Mouse (Mus musculus) neural tube, embryonic 11.5 days (tissue): ENCODE results near the gene C530008M17Rik. TPM values are rescaled to one million over a fixed set of nuclear protein-coding genes. Genes with fewer than 3 reads are reported as not detected.

Experiments
- ATAC-seq: fragments of 200-750 bp; cut with Nextera tagmentation; 2 replicates; pipeline ENCODE4 v1.8.0; 2017; ENCODE audit warnings: moderate number of reproducible peaks, mild to moderate bottlenecking, moderate TSS enrichment, moderate library complexity; ENCODE audit not compliant: insufficient read depth, low FRiP score, low TSS enrichment
- DNase-seq: peaks from one replicate; pipeline ENCODE4 v3.0.0-alpha.2; 2015; ENCODE audit warnings: low spot score
- H3K27ac ChIP-seq: fragments of 300-500 bp; sonication (generic); 2 replicates; pipeline ENCODE4 v1.5.1; 2014; ENCODE audit warnings: low read depth, mild to moderate bottlenecking, low read length
- H3K27me3 ChIP-seq: fragments of 300-500 bp; sonication (generic); 2 replicates; pipeline ENCODE4 v1.6.1; 2014; ENCODE audit warnings: mild to moderate bottlenecking, low read length, mixed read lengths; ENCODE audit not compliant: control insufficient read depth, insufficient read depth
- H3K36me3 ChIP-seq: fragments of 300-500 bp; sonication (generic); 2 replicates; pipeline ENCODE4 v1.6.1; 2014; ENCODE audit warnings: mild to moderate bottlenecking, low read length, moderate library complexity, mixed read lengths; ENCODE audit not compliant: control insufficient read depth, insufficient read depth
- H3K4me1 ChIP-seq: fragments of 300-500 bp; sonication (generic); 2 replicates; pipeline ENCODE4 v1.6.1; 2014; ENCODE audit warnings: low read length, mixed read lengths; ENCODE audit not compliant: control insufficient read depth, insufficient read depth
- H3K4me2 ChIP-seq: fragments of 300-500 bp; sonication (generic); 2 replicates; pipeline ENCODE4 v1.6.1; 2014; ENCODE audit warnings: low read depth, mild to moderate bottlenecking, moderate library complexity
- H3K4me3 ChIP-seq: fragments of 300-500 bp; sonication (generic); 2 replicates; pipeline ENCODE4 v1.5.1; 2014; ENCODE audit warnings: low read depth, low read length
- H3K9ac ChIP-seq: fragments of 300-500 bp; sonication (generic); 2 replicates; pipeline ENCODE4 v1.6.1; 2014; ENCODE audit warnings: mild to moderate bottlenecking, low read length
- H3K9me3 ChIP-seq: fragments of 300-500 bp; sonication (generic); 2 replicates; pipeline ENCODE4 v1.6.1; 2016; ENCODE audit warnings: low read length; ENCODE audit not compliant: control insufficient read depth
- WGBS: fragments of 180-500 bp; shearing (Covaris S2); extraction: QIAGEN DNeasy Blood & Tissue Kit; methylation state at CpG from one replicate; pipeline ENCODE4 v1.1.7; 2014; 5-methylcytosine and 5-hydroxymethylcytosine counted together
- polyA plus RNA-seq: library from polyadenylated mRNA; unstranded; fragments of >200 nt; fragmentation: Nextera tagmentation; extraction: Ambion mirVana; gene quantifications from 2 replicates; pipeline ENCODE4 v1.2.1, GENCODE M21; 2014

The C530008M17Rik gene
- polyA plus RNA-seq, 1 experiment from 2014 or later, result 38.6 TPM

DNA sequence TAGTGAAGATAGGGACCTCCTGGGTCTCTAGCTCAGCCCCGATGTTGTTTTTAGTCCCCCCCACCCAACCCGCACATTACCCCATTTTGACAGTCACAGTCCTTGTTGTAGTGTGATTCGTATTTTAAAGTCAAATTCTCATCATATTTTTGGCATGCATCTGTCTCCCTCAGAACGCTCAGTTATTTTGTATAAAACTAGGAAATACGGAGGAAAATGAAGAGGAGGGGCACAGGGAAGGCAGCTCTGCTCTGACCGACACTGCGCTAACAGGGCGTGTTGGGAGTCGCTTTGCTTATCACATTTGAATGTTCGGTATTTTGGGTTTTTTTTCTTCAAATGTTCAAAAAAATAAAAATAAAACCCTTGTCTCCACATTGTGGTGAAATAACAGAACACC, 13.9 kb downstream of the C530008M17Rik start:
- WGBS, result 96% methylated on average over 10 of the region's 10 CpGs
- Histone ChIP-seq H3K4me1 (peaks cover 8% of the 10 kb centered on the region), H3K27ac (no peak overlapping the region), H3K9me3 (no peaks in the 10 kb centered on the region), H3K9ac (no peak overlapping the region), H3K36me3 (no peaks in the 10 kb centered on the region), H3K4me3 (no peak overlapping the region), H3K4me2 (no peak overlapping the region), H3K27me3 (no peaks in the 10 kb centered on the region)
- DNase-seq (no peak), ATAC-seq (no peak)

DNA sequence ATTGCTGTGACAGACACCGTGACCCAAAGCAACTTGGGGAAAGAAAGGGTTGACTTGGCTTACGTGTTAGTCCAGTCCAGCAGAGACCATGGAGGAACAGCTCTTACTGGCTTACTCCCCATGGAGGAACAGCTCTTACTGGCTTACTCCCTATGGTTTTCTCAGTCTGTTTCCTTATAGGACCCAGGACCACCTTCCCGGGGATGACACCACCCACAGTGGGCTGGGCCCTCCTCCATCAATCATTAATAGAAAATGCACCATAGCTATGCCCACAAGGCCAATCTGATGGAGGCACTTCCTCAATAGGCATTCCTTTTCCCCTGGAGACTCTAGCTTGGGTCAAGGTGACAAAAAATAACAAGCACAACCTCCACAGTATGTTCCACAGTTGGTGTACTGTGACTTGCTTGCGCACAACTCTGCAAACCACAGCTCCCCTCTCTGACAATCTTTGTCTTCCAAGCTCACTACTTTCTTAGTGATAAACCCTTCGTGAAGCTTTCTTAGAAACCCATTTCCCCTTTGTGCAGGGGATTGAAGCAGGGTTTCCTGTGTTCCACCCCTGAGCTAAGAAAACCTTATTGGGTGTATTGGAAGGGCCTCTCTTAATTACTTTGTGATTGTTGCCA, 17.8 kb downstream of the C530008M17Rik start:
- no peak overlapping the region for H3K4me3 ChIP-seq
- H3K27ac ChIP-seq, result no peak overlapping the region
- no peak overlapping the region for H3K9ac ChIP-seq
- WGBS, result 93% methylated on average over 5 of the region's 5 CpGs
- no peaks in the 10 kb centered on the region for H3K27me3 ChIP-seq
- peaks cover 3% of the 10 kb centered on the region; the same call in 1 of the 2 replicates for H3K36me3 ChIP-seq
- no peak for ATAC-seq
- H3K4me2 ChIP-seq, result no peak overlapping the region
- DNase-seq, result no peak
- no peaks in the 10 kb centered on the region for H3K4me1 ChIP-seq
- no peaks in the 10 kb centered on the region for H3K9me3 ChIP-seq

DNA sequence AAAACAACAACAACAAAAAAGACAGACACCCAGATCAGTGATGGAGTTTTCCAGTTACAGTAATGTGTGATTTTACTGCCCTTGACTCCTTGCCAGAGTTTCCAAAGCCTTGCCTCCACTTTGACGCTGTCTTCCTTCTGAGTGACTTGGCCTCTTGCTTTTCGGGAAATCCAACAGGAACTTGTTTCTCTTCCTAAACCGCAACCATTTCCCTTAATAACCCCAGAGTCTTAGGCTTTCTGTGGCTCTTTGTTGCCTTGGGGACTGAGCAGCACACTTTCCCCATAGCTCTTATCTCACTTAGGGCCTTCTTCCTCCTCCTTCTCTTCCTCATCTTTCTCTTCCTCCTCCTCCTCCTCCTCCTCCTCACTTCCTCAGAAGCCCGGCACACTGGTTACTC, 19.1 kb downstream of the C530008M17Rik start:
- H3K4me2 ChIP-seq, result no peak overlapping the region
- H3K36me3 ChIP-seq, result peaks cover 3% of the 10 kb centered on the region; the same call in 1 of the 2 replicates
- H3K4me3 ChIP-seq, result no peak overlapping the region
- H3K27me3 ChIP-seq, result no peaks in the 10 kb centered on the region
- H3K9ac ChIP-seq, result no peak overlapping the region
- DNase-seq (no peak), ATAC-seq (no peak)
- H3K4me1 ChIP-seq, result no peaks in the 10 kb centered on the region
- no peaks in the 10 kb centered on the region for H3K9me3 ChIP-seq
- 92% methylated on average over 4 of the region's 4 CpGs for whole genome bisulfite sequencing
- no peak overlapping the region for H3K27ac ChIP-seq

DNA sequence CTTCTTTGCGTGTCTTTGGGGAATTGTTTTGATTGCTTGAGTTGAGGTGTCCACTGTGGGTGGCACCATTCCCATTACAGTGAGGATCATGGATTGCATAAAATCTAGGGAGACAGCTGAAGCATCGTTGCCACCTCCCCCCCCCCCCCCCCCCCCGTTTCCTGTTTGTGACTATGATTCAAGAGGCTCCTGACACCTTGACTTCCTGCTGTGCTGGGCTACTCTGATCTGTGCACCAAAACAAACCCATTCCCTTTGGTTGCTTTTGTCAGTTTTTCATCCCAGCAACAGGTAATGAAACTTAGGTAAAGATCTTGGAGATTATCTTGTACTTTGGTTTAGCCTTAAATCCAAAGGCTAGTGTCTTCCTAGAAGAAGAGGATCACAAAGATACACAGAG, 24.6 kb downstream of the C530008M17Rik start:
- Histone ChIP-seq H3K27me3 (no peaks in the 10 kb centered on the region), H3K27ac (no peak overlapping the region), H3K4me1 (peaks cover 7% of the 10 kb centered on the region), H3K9ac (no peak overlapping the region), H3K4me2 (no peak overlapping the region), H3K4me3 (no peak overlapping the region), H3K36me3 (peaks cover 3% of the 10 kb centered on the region; the same call in 1 of the 2 replicates), H3K9me3 (no peaks in the 10 kb centered on the region)
- DNase-seq (no peak), ATAC-seq (no peak)
- WGBS, result 86% methylated on average over 2 of the region's 3 CpGs

DNA sequence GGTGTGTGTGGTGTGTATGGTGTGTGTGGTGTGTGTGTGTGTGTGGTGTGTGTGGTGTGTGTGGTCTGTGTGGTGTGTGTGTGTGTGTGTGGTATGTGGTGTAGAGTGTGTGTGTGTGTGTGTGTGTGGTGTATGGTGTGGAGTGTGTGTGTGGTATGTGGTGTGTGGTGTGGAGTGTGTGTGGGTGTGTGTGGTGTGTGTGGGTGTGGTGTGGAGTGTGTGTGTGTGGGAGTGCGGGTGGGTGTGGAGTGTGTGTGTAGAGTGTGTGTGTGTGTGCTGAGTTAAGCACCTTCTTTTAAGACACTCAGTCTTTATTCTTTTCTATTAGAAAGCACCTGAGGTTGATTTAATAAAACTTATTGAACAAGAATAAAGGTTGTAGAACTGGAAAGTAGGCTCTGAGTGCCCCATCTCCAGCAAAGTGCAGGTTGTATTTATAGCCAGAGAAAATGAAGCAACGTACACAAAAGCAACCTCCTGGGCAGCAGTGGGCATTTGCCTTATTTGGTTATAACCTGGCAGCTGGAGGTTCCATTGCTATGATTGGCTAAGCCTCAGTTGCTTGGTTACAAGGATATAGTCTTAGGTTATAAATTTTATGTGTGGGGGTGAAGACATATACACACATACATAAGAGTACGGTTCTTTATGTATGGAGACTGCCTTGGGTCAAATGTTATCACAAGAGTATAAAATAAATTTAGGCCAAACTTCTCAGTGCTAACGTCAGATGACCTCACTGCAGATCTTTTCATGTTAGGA, 25.8 kb downstream of the C530008M17Rik start:
- Histone ChIP-seq H3K9ac (no peak overlapping the region), H3K27ac (no peak overlapping the region), H3K4me2 (no peak overlapping the region), H3K9me3 (no peaks in the 10 kb centered on the region), H3K4me3 (no peak overlapping the region), H3K27me3 (no peaks in the 10 kb centered on the region), H3K4me1 (peaks cover 7% of the 10 kb centered on the region), H3K36me3 (no peaks in the 10 kb centered on the region; the same call in 1 of the 2 replicates)
- WGBS, result 60% methylated on average over 4 of the region's 4 CpGs
- ATAC-seq (no peak), DNase-seq (no peak)

DNA sequence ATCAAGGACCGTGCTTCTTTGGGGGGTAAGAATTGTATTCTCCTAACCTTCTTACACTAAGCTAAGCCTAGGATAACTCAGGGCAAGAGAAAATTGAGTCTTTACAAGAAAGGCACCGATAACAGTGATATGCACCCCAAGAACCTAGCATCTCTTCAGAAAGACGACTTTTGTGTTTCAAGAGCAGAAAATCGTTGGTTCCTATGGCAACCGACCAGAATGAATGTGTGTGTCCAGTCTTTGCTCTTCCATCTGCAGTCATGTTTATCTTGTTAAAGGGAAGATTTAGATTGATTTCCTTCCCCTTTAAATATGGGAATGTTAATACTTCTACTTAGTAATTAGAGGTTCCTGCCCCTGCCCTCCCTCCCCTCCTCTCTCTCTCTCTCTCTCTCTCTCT, 27.1 kb downstream of the C530008M17Rik start:
- no peaks in the 10 kb centered on the region for H3K36me3 ChIP-seq
- H3K27ac ChIP-seq, result 0 out of 2 replicates have a peak overlapping the region, but pooled peaks have one; percentile 23
- peaks cover 7% of the 10 kb centered on the region for H3K4me1 ChIP-seq
- 61% methylated on average over 5 of the region's 5 CpGs for WGBS
- no peaks in the 10 kb centered on the region for H3K9me3 ChIP-seq
- no peak overlapping the region for H3K4me2 ChIP-seq
- H3K9ac ChIP-seq, result no peak overlapping the region
- no peak for DNase-seq
- ATAC-seq, result no peak
- H3K4me3 ChIP-seq, result no peak overlapping the region
- no peaks in the 10 kb centered on the region for H3K27me3 ChIP-seq

DNA sequence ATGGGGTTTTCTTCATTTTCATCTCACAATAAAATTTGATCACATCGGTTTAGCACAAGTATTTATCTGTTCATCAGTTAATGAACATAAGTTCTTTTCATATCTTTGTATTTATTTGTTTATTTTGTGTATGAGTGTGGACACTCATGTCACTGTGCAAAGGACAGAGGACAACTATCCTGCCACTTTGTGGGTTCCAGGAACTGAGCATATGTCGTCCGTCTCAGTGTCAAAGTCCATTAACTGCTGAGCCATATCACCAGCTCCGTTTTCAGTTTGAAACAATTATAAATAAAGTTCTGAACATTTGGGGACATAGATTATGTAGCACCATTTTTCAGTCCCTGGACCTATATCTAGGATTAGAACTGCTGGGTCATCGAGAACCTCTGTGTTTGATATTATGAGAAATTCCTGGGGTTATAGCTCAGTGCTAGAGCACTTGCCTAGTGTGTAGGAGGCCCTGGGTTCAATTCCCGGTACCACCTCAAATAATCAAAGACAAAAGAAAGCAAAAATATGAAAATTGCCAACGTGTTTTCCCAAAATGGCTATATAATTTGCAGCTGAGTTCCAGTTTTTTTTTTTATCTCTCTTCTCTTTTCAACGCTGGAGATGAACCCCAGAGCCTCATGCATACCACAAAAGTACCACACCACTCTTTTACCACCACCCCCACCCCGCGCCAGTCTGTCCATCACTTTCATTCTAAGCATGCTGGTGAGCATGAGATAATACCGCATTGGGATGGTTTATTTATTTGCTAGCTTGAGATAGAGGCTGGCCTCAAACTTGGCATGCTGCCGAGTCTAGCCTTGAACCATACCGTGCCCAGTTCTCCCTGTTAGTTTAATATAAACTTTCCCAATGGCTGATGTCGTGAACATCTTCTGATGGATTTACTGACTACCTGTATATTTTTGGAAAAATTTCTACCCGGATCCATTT, 28.6 kb downstream of the C530008M17Rik start:
- no peaks in the 10 kb centered on the region for H3K9me3 ChIP-seq
- no peak for DNase-seq
- H3K27me3 ChIP-seq, result no peaks in the 10 kb centered on the region
- WGBS, result 93% methylated on average over 15 of the region's 15 CpGs
- H3K4me1 ChIP-seq, result peaks cover 7% of the 10 kb centered on the region
- no peak for ATAC-seq
- no peak overlapping the region for H3K9ac ChIP-seq
- no peak overlapping the region for H3K4me2 ChIP-seq
- no peak overlapping the region for H3K27ac ChIP-seq
- no peaks in the 10 kb centered on the region for H3K36me3 ChIP-seq
- no peak overlapping the region for H3K4me3 ChIP-seq

DNA sequence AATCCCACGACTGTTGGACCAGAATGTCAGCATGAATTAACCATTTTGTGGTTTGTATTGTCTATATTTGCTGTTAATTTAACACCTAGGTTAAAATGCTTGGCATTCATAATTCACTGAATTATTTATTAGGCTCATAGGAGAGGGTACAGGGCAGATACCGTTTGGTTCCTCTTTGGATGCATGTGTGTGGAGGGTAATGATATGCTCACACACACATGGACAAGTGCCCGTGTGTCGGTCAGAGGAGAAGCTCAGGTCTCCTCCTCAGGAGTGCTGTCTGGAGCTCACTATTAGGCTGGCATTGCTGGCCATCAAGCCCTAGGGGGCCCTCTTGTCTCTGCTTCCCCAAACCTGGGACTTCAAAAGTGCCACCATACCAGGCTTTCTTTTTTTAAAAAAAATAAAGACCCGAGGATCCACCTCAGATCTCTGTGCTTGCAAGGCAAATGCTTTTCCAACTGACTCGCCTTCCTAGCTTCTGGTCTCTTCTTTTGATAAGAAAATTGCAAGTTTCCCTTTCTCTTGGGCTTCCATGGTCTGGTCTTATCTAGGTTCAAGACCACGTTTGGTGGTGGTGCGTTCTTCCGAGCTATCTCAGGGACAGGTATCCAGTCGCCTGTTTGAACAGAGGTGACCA, 31.8 kb downstream of the C530008M17Rik start:
- WGBS, result 91% methylated on average over 10 of the region's 10 CpGs
- Histone ChIP-seq H3K4me3 (no peak overlapping the region), H3K9ac (no peak overlapping the region), H3K9me3 (no peaks in the 10 kb centered on the region), H3K36me3 (no peaks in the 10 kb centered on the region), H3K27me3 (no peaks in the 10 kb centered on the region), H3K4me1 (peaks cover 6% of the 10 kb centered on the region), H3K27ac (no peak overlapping the region), H3K4me2 (no peak overlapping the region)
- DNase-seq, result no peak
- ATAC-seq, result no peak
